Mouse (Mus musculus) lung, embryonic 16.5 days (tissue): Measurements from ENCODE around the gene Sis. TPM values are rescaled to one million over a fixed set of nuclear protein-coding genes. Genes with fewer than 3 reads are reported as not detected.

Experiments
- ATAC-seq: fragments of 200-750 bp; cut with Nextera tagmentation; 2 replicates; pipeline ENCODE4 v1.8.0; 2017; ENCODE audit warnings: low read depth, mild to moderate bottlenecking, moderate library complexity
- H3K27ac ChIP-seq: fragments of 300-500 bp; sonication (generic); 2 replicates; pipeline ENCODE4 v1.5.1; 2014; ENCODE audit warnings: mild to moderate bottlenecking, control low read depth, low read length
- H3K27me3 ChIP-seq: fragments of 300-500 bp; sonication (generic); 2 replicates; pipeline ENCODE4 v1.6.1; 2014; ENCODE audit warnings: low read depth, low read length, mixed read lengths; ENCODE audit not compliant: control insufficient read depth, insufficient read depth
- H3K36me3 ChIP-seq: fragments of 300-500 bp; sonication (generic); 2 replicates; pipeline ENCODE4 v1.6.1; 2014; ENCODE audit warnings: low read length; ENCODE audit not compliant: control insufficient read depth, insufficient read depth
- H3K4me1 ChIP-seq: fragments of 300-500 bp; sonication (generic); replicated peaks from 2 replicates; pipeline ENCODE4 v1.6.1; 2014; ENCODE audit warnings: low read length, mixed read lengths; ENCODE audit not compliant: control insufficient read depth, insufficient read depth
- H3K4me2 ChIP-seq: fragments of 300-500 bp; sonication (generic); 2 replicates; pipeline ENCODE4 v1.6.1; 2014; ENCODE audit warnings: low read depth, low read length, control low read depth
- H3K4me3 ChIP-seq: fragments of 300-500 bp; sonication (generic); 2 replicates; pipeline ENCODE4 v1.5.1; 2014; ENCODE audit warnings: mild to moderate bottlenecking, low read length, control low read depth
- H3K9ac ChIP-seq: fragments of 300-500 bp; sonication (generic); 2 replicates; pipeline ENCODE4 v1.6.1; 2014; ENCODE audit warnings: low read length, control low read depth
- H3K9me3 ChIP-seq: fragments of 300-500 bp; sonication (generic); 2 replicates; pipeline ENCODE4 v1.6.1; 2016; ENCODE audit warnings: low read length; ENCODE audit not compliant: control insufficient read depth
- WGBS: fragments of 180-500 bp; shearing (Covaris S2); extraction: QIAGEN DNeasy Blood & Tissue Kit; methylation state at CpG from one replicate; pipeline ENCODE4 v1.1.7; 2014; 5-methylcytosine and 5-hydroxymethylcytosine counted together
- polyA plus RNA-seq: library from polyadenylated mRNA; unstranded; fragments of >200 nt; fragmentation: Nextera tagmentation; extraction: Ambion mirVana; gene quantifications from 2 replicates; pipeline ENCODE4 v1.2.1, GENCODE M21; 2015

Gene Sis
- polyA plus RNA-seq: 0.14 TPM in 1 of 2 replicates, not detected in the other

GRCm38 (mm10) chr3:72967675-72968074 is at the start of gene Sis:
TSS of gene Sis (minus strand) at chr3:72967863.
- no peak within 1 kb of the TSS for H3K4me2 ChIP-seq
- H3K9ac ChIP-seq: no peak within 1 kb of the TSS
- H3K9me3 ChIP-seq: no peaks in the 10 kb centered on the region
- no peak within 1 kb of the TSS for H3K27ac ChIP-seq
- H3K4me3 ChIP-seq: no peak within 1 kb of the TSS
- no peaks in the 10 kb centered on the region for H3K4me1 ChIP-seq
- no peaks in the 10 kb centered on the region for H3K36me3 ChIP-seq
- H3K27me3 ChIP-seq: no peaks in the 10 kb centered on the region
- no peak for ATAC-seq

GRCm38 (mm10) chr3:73006045-73006444 is 38.4 kb upstream of the Sis start:
- no peak overlapping the region for H3K4me3 ChIP-seq
- no peak overlapping the region for H3K9ac ChIP-seq
- no peaks in the 10 kb centered on the region for H3K4me1 ChIP-seq
- no peak overlapping the region for H3K27ac ChIP-seq
- no peak overlapping the region for H3K4me2 ChIP-seq
- ATAC-seq: no peak
- no peaks in the 10 kb centered on the region for H3K9me3 ChIP-seq
- no peaks in the 10 kb centered on the region for H3K36me3 ChIP-seq
- 22% methylated on average over 6 of the region's 6 CpGs for WGBS
- no peaks in the 10 kb centered on the region for H3K27me3 ChIP-seq

- ATAC-seq: no peak
- H3K9ac ChIP-seq: no peak overlapping the region
- 88% methylated on average over 4 of the region's 4 CpGs for WGBS
- no peaks in the 10 kb centered on the region for H3K27me3 ChIP-seq
- H3K4me3 ChIP-seq: no peak overlapping the region
- H3K4me1 ChIP-seq: no peaks in the 10 kb centered on the region
- H3K36me3 ChIP-seq: no peaks in the 10 kb centered on the region
- no peak overlapping the region for H3K27ac ChIP-seq
- H3K4me2 ChIP-seq: no peak overlapping the region
- no peaks in the 10 kb centered on the region for H3K9me3 ChIP-seq
Measured at GRCm38 (mm10) chr3:73002933-73003696, 35.5 kb upstream of the Sis start.

- 59% methylated on average over 4 of the region's 4 CpGs for WGBS
- no peaks in the 10 kb centered on the region for H3K27me3 ChIP-seq
- no peak for ATAC-seq
- no peaks in the 10 kb centered on the region for H3K4me1 ChIP-seq
- H3K9me3 ChIP-seq: no peaks in the 10 kb centered on the region
- no peak overlapping the region for H3K27ac ChIP-seq
- H3K4me2 ChIP-seq: no peak overlapping the region
- no peak overlapping the region for H3K4me3 ChIP-seq
- H3K36me3 ChIP-seq: no peaks in the 10 kb centered on the region
- no peak overlapping the region for H3K9ac ChIP-seq
Measured at GRCm38 (mm10) chr3:72997517-72997916, 29.9 kb upstream of the Sis start.

- no peak overlapping the region for H3K4me3 ChIP-seq
- H3K9me3 ChIP-seq: no peaks in the 10 kb centered on the region
- H3K4me2 ChIP-seq: no peak overlapping the region
- H3K36me3 ChIP-seq: no peaks in the 10 kb centered on the region
- H3K4me1 ChIP-seq: no peaks in the 10 kb centered on the region
- H3K27ac ChIP-seq: no peak overlapping the region
- no peak for ATAC-seq
- 57% methylated on average over 2 of the region's 2 CpGs for WGBS
- H3K9ac ChIP-seq: no peak overlapping the region
- H3K27me3 ChIP-seq: no peaks in the 10 kb centered on the region
Measured at GRCm38 (mm10) chr3:72990992-72991391, 23.3 kb upstream of the Sis start.

- Histone ChIP-seq H3K4me3 (no peak overlapping the region), H3K36me3 (no peaks in the 10 kb centered on the region), H3K27ac (no peak overlapping the region), H3K9me3 (no peaks in the 10 kb centered on the region), H3K4me2 (no peak overlapping the region), H3K27me3 (no peaks in the 10 kb centered on the region), H3K4me1 (no peaks in the 10 kb centered on the region), H3K9ac (no peak overlapping the region)
- 36% methylated on average over 3 of the region's 3 CpGs for WGBS
- ATAC-seq: no peak
Measured at GRCm38 (mm10) chr3:72976602-72977001, 8.9 kb upstream of the Sis start.

GRCm38 (mm10) chr3:72918919-72919526 is 48.6 kb downstream of the Sis start:
- H3K9ac ChIP-seq: no peak overlapping the region
- H3K9me3 ChIP-seq: no peaks in the 10 kb centered on the region
- H3K4me3 ChIP-seq: no peak overlapping the region
- H3K27me3 ChIP-seq: no peaks in the 10 kb centered on the region
- ATAC-seq: no peak
- H3K27ac ChIP-seq: no peak overlapping the region
- no peaks in the 10 kb centered on the region for H3K36me3 ChIP-seq
- 77% methylated on average over 4 of the region's 4 CpGs for WGBS
- no peaks in the 10 kb centered on the region for H3K4me1 ChIP-seq
- H3K4me2 ChIP-seq: no peak overlapping the region

GRCm38 (mm10) chr3:72882501-72882900 is 85.2 kb downstream of the Sis start:
- Histone ChIP-seq H3K9ac (no peak overlapping the region), H3K27me3 (no peaks in the 10 kb centered on the region), H3K4me3 (no peak overlapping the region), H3K9me3 (no peaks in the 10 kb centered on the region), H3K4me1 (no peaks in the 10 kb centered on the region), H3K36me3 (no peaks in the 10 kb centered on the region), H3K4me2 (no peak overlapping the region), H3K27ac (no peak overlapping the region)
- no peak for ATAC-seq
- WGBS: 77% methylated on average over 1 of the region's 1 CpGs

GRCm38 (mm10) chr3:72868141-72868540 is 99.5 kb downstream of the Sis start:
- Histone ChIP-seq H3K27ac (no peak overlapping the region), H3K4me2 (no peak overlapping the region), H3K9me3 (no peaks in the 10 kb centered on the region), H3K27me3 (no peaks in the 10 kb centered on the region), H3K4me1 (no peaks in the 10 kb centered on the region), H3K9ac (no peak overlapping the region), H3K36me3 (no peaks in the 10 kb centered on the region), H3K4me3 (no peak overlapping the region)
- ATAC-seq: no peak
